Mouse (Mus musculus) embryonic facial prominence, embryonic 12.5 days (tissue): ENCODE data around the gene Ddx59. TPM values are rescaled to one million over a fixed set of nuclear protein-coding genes. Genes with fewer than 3 reads are reported as not detected.

ENCODE experiments used
- ATAC-seq: fragments of 200-750 bp; cut with Nextera tagmentation; 2 replicates; pipeline ENCODE4 v1.8.0; 2017; ENCODE audit not compliant: insufficient number of reproducible peaks, insufficient read depth, low FRiP score, low TSS enrichment
- H3K27ac ChIP-seq: fragments of 300-500 bp; sonication (generic); 2 replicates; pipeline ENCODE4 v1.5.1; 2016; ENCODE audit warnings: mild to moderate bottlenecking
- H3K27me3 ChIP-seq: fragments of 300-500 bp; sonication (generic); 2 replicates; pipeline ENCODE4 v1.6.1; 2016; ENCODE audit warnings: mild to moderate bottlenecking, moderate library complexity
- H3K36me3 ChIP-seq: fragments of 300-500 bp; sonication (generic); 2 replicates; pipeline ENCODE4 v1.6.1; 2016; ENCODE audit warnings: mild to moderate bottlenecking
- H3K4me1 ChIP-seq: fragments of 300-500 bp; sonication (generic); 2 replicates; pipeline ENCODE4 v1.6.1; 2016
- H3K4me2 ChIP-seq: fragments of 300-500 bp; sonication (generic); replicated peaks from 2 replicates; pipeline ENCODE4 v1.6.1; 2016; ENCODE audit warnings: mild to moderate bottlenecking, moderate library complexity
- H3K4me3 ChIP-seq: fragments of 300-500 bp; sonication (generic); 2 replicates; pipeline ENCODE4 v1.5.1; 2016; ENCODE audit warnings: mild to moderate bottlenecking
- H3K9ac ChIP-seq: fragments of 300-500 bp; sonication (generic); 2 replicates; pipeline ENCODE4 v1.6.1; 2016; ENCODE audit warnings: mild to moderate bottlenecking, moderate library complexity
- H3K9me3 ChIP-seq: fragments of 300-500 bp; sonication (generic); 2 replicates; pipeline ENCODE4 v1.6.1; 2016; ENCODE audit warnings: mild to moderate bottlenecking, moderate library complexity
- WGBS: fragments of 180-500 bp; shearing (Covaris S2); methylation state at CpG from one replicate; pipeline ENCODE4 v1.1.7; 2016; 5-methylcytosine and 5-hydroxymethylcytosine counted together
- polyA plus RNA-seq: library from polyadenylated mRNA; unstranded; fragments of >200 nt; fragmentation: Nextera tagmentation; extraction: Ambion mirVana; gene quantifications from 2 replicates; pipeline ENCODE4 v1.2.1, GENCODE M21; 2016

Gene Ddx59
- polyA plus RNA-seq = 20.9 and 21.1 TPM in 2 replicates

GRCm38 (mm10) chr1:136414798-136415755, at the start of gene Ddx59:
Gene Ddx59, plus strand, starts transcription at chr1:136415271.
- Histone ChIP-seq H3K9ac (peak within 1 kb of the TSS; percentile 80), H3K9me3 (no peaks in the 10 kb centered on the region), H3K27ac (peak within 1 kb of the TSS; percentile 97), H3K4me1 (peaks cover 10% of the 10 kb centered on the region; the same call in 1 of the 2 replicates), H3K4me3 (peak within 1 kb of the TSS; percentile 64), H3K4me2 (peak within 1 kb of the TSS; percentile 46), H3K36me3 (peaks cover 10% of the 10 kb centered on the region; the same call in 1 of the 2 replicates), H3K27me3 (no peaks in the 10 kb centered on the region)
- peak; percentile 98 for ATAC-seq
- WGBS = 3% methylated on average over 78 of the region's 78 CpGs

GRCm38 (mm10) chr1:136365986-136366385, 49.1 kb upstream of the Ddx59 start:
- Histone ChIP-seq H3K4me1 (peaks cover 7% of the 10 kb centered on the region; the same call in 1 of the 2 replicates), H3K36me3 (no peaks in the 10 kb centered on the region), H3K27ac (no peak overlapping the region), H3K4me2 (no peak overlapping the region), H3K27me3 (no peaks in the 10 kb centered on the region), H3K9ac (no peak overlapping the region), H3K4me3 (no peak overlapping the region), H3K9me3 (no peaks in the 10 kb centered on the region)
- 90% methylated on average over 3 of the region's 3 CpGs for WGBS
- no peak for ATAC-seq

GRCm38 (mm10) chr1:136379261-136379660, 35.8 kb upstream of the Ddx59 start:
- no peak overlapping the region for H3K4me3 ChIP-seq
- WGBS = 77% methylated on average over 7 of the region's 7 CpGs
- no peak for ATAC-seq
- no peak overlapping the region for H3K4me2 ChIP-seq
- H3K9ac ChIP-seq = no peak overlapping the region
- H3K27me3 ChIP-seq = no peaks in the 10 kb centered on the region
- no peaks in the 10 kb centered on the region for H3K36me3 ChIP-seq
- peaks cover 4% of the 10 kb centered on the region; the same call in 1 of the 2 replicates for H3K9me3 ChIP-seq
- no peaks in the 10 kb centered on the region for H3K4me1 ChIP-seq
- H3K27ac ChIP-seq = no peak overlapping the region

GRCm38 (mm10) chr1:136380161-136380560, 34.9 kb upstream of the Ddx59 start:
- peaks cover 4% of the 10 kb centered on the region; the same call in 1 of the 2 replicates for H3K9me3 ChIP-seq
- no peak overlapping the region for H3K4me3 ChIP-seq
- no peaks in the 10 kb centered on the region for H3K4me1 ChIP-seq
- H3K4me2 ChIP-seq = no peak overlapping the region
- no peaks in the 10 kb centered on the region for H3K36me3 ChIP-seq
- no peaks in the 10 kb centered on the region for H3K27me3 ChIP-seq
- 89% methylated on average over 4 of the region's 4 CpGs for WGBS
- no peak overlapping the region for H3K9ac ChIP-seq
- H3K27ac ChIP-seq = no peak overlapping the region
- ATAC-seq = no peak

GRCm38 (mm10) chr1:136380606-136381005, 34.5 kb upstream of the Ddx59 start:
- Histone ChIP-seq H3K27me3 (no peaks in the 10 kb centered on the region), H3K9ac (no peak overlapping the region), H3K4me1 (no peaks in the 10 kb centered on the region), H3K4me2 (no peak overlapping the region), H3K27ac (no peak overlapping the region), H3K4me3 (no peak overlapping the region), H3K36me3 (no peaks in the 10 kb centered on the region), H3K9me3 (peaks cover 4% of the 10 kb centered on the region; the same call in 1 of the 2 replicates)
- WGBS = 85% methylated on average over 8 of the region's 8 CpGs
- no peak for ATAC-seq

GRCm38 (mm10) chr1:136381169-136381568, 33.9 kb upstream of the Ddx59 start:
- H3K9ac ChIP-seq = no peak overlapping the region
- 81% methylated on average over 6 of the region's 6 CpGs for WGBS
- H3K9me3 ChIP-seq = peaks cover 4% of the 10 kb centered on the region; the same call in 1 of the 2 replicates
- H3K27me3 ChIP-seq = no peaks in the 10 kb centered on the region
- no peaks in the 10 kb centered on the region for H3K4me1 ChIP-seq
- no peak overlapping the region for H3K27ac ChIP-seq
- H3K4me2 ChIP-seq = no peak overlapping the region
- H3K4me3 ChIP-seq = no peak overlapping the region
- ATAC-seq = no peak
- H3K36me3 ChIP-seq = no peaks in the 10 kb centered on the region

GRCm38 (mm10) chr1:136381583-136381982, 33.5 kb upstream of the Ddx59 start:
- Histone ChIP-seq H3K27ac (no peak overlapping the region), H3K9me3 (peaks cover 4% of the 10 kb centered on the region; the same call in 1 of the 2 replicates), H3K4me3 (no peak overlapping the region), H3K27me3 (no peaks in the 10 kb centered on the region), H3K9ac (no peak overlapping the region), H3K36me3 (no peaks in the 10 kb centered on the region), H3K4me1 (no peaks in the 10 kb centered on the region), H3K4me2 (no peak overlapping the region)
- no peak for ATAC-seq
- 90% methylated on average over 5 of the region's 5 CpGs for WGBS

GRCm38 (mm10) chr1:136386914-136387313, 28.2 kb upstream of the Ddx59 start:
- no peaks in the 10 kb centered on the region for H3K4me1 ChIP-seq
- no peak overlapping the region for H3K9ac ChIP-seq
- ATAC-seq = no peak
- no peaks in the 10 kb centered on the region for H3K36me3 ChIP-seq
- WGBS = 24% methylated on average over 5 of the region's 6 CpGs
- H3K9me3 ChIP-seq = no peaks in the 10 kb centered on the region
- H3K4me2 ChIP-seq = no peak overlapping the region
- no peak overlapping the region for H3K4me3 ChIP-seq
- H3K27me3 ChIP-seq = no peaks in the 10 kb centered on the region
- H3K27ac ChIP-seq = 0 out of 2 replicates have a peak overlapping the region, but pooled peaks have one; percentile 46

GRCm38 (mm10) chr1:136394506-136394905, 20.6 kb upstream of the Ddx59 start:
- Histone ChIP-seq H3K36me3 (no peaks in the 10 kb centered on the region), H3K9me3 (no peaks in the 10 kb centered on the region), H3K4me3 (no peak overlapping the region), H3K4me2 (peak overlapping the region; percentile 29), H3K9ac (no peak overlapping the region), H3K4me1 (no peaks in the 10 kb centered on the region), H3K27me3 (no peaks in the 10 kb centered on the region), H3K27ac (no peak overlapping the region)
- ATAC-seq = no peak
- WGBS = 40% methylated on average over 10 of the region's 10 CpGs

- Histone ChIP-seq H3K27me3 (no peaks in the 10 kb centered on the region), H3K4me1 (no peaks in the 10 kb centered on the region), H3K9me3 (no peaks in the 10 kb centered on the region), H3K27ac (no peak overlapping the region), H3K4me3 (no peak overlapping the region), H3K9ac (no peak overlapping the region), H3K4me2 (0 out of 2 replicates have a peak overlapping the region, but pooled peaks have one; percentile 29), H3K36me3 (no peaks in the 10 kb centered on the region)
- ATAC-seq = no peak
- 31% methylated on average over 5 of the region's 5 CpGs for WGBS
Measured at GRCm38 (mm10) chr1:136395073-136395472, 20.0 kb upstream of the Ddx59 start.

GRCm38 (mm10) chr1:136401281-136401680, 13.8 kb upstream of the Ddx59 start:
- H3K4me1 ChIP-seq = no peaks in the 10 kb centered on the region
- H3K27ac ChIP-seq = no peak overlapping the region
- H3K36me3 ChIP-seq = no peaks in the 10 kb centered on the region
- 71% methylated on average over 8 of the region's 8 CpGs for WGBS
- no peak overlapping the region for H3K4me2 ChIP-seq
- no peak overlapping the region for H3K9ac ChIP-seq
- ATAC-seq = no peak
- H3K9me3 ChIP-seq = no peaks in the 10 kb centered on the region
- H3K4me3 ChIP-seq = no peak overlapping the region
- no peaks in the 10 kb centered on the region for H3K27me3 ChIP-seq

GRCm38 (mm10) chr1:136409631-136410030, 5.4 kb upstream of the Ddx59 start:
- no peak for ATAC-seq
- Histone ChIP-seq H3K27me3 (no peaks in the 10 kb centered on the region), H3K36me3 (no peaks in the 10 kb centered on the region), H3K9me3 (no peaks in the 10 kb centered on the region), H3K4me1 (no peaks in the 10 kb centered on the region), H3K4me3 (no peak overlapping the region), H3K27ac (no peak overlapping the region), H3K9ac (no peak overlapping the region), H3K4me2 (no peak overlapping the region)
- 89% methylated on average over 2 of the region's 2 CpGs for WGBS
